Mouse (Mus musculus) left cerebral cortex, postnatal 10 days (tissue): ENCODE data around the gene Shc1. TPM values are rescaled to one million over a fixed set of nuclear protein-coding genes. Genes with fewer than 3 reads are reported as not detected.

Experiments used
- DNase-seq, 2 experiments: peaks; one replicate each; pipeline ENCODE4 v3.0.0; 2021 to 2022; ENCODE audit warnings: low spot score in 2 of 2, mixed read lengths in 1 of 2; ENCODE audit errors: extremely low spot score in 1 of 2
- intact Hi-C: fragments of 180-260 bp; cut with DNase I; formaldehyde crosslinking; loops from one replicate; pipeline ENCODE4 v1.15.1; 2025
- total RNA-seq, 2 experiments: library from RNA; stranded (reverse); gene quantifications; 2 replicates each; pipeline ENCODE4 v1.2.3; 2021

Gene Shc1
- total RNA-seq, 2 experiments from 2014 or later: 12.2 to 13.8 TPM

DNA sequence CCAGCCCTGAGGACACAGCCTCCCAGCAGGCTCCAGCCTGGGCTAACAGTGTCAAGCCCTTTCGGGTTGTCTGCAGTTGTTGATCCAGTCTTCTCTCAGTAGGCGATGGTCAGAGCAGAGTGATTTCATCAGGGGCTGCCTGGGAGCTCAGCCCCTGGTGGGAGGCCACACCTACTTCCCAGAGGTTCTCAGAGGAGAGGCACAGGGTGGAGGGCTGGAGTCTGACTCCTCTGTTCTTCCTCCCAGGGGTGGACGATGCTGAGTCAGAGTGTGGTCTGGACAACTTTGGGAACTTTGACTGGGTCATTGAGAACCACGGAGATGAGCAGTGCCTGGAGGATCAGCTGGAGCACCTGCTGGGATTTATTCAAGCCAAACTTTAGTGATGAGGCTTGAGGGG is 50.0 kb downstream of the Shc1 start:
- DNase-seq: no peak
- intact Hi-C loops: no loop called here

GRCm38 (mm10) chr3:89472280-89472679 is 54.0 kb downstream of the Shc1 start:
- intact Hi-C loops: no loop called here
- DNase-seq: no peak

DNA sequence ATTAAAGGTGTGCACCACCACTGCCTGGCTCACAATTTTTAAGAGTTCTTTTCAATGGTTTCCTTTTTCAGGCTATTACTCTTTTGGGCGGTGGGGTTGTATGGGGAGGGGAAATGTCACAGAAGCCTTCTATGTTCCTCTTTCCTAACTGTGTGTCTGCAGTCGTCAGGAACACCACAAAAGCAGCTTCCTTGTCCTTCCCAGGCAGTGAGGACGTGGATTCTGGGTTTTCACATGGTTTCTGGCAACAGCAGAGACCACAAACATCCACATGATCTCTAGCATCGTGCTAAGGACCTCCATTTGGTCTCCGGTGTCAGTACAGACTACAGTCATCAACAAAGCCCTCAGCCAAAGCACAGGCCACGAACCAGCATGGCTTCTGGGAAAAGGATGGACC is 55.6 kb downstream of the Shc1 start:
- DNase-seq: no peak
- intact Hi-C loops: no loop called here

DNA sequence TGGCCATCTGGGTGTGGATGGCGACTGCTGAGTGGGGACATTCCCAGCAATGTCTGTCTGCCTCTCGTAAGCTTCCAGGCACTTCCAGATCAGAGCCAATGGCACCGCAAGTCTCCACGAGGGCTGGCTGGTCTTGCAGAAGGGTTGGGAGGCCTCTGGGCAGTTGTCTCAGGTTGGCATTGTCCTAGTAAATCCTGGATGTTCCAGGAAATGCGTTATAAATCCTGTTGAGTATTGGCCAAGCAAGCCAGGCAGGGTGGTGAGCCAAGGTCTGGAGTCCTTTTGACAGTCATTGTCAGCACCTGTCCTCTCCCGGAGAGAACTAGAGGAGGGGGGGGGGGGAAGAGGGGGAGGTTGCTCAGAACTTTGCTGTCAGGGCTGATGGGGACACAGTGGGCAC is 60.8 kb downstream of the Shc1 start:
- no peak for DNase-seq
- intact Hi-C loops: no loop called here

Other genes starting within 250 kb of the Shc1 start
- 10 to 100 TPM; 80.5 to 81.1 TPM for gene Scamp3, start 241.0 kb upstream of the Shc1 start, total RNA-seq
- 10 to 100 TPM; 59.6 to 66.2 TPM for gene Fam189b, start 235.3 kb upstream of the Shc1 start, total RNA-seq
- 10 to 100 TPM; 66.2 to 68.0 TPM for gene Gba, start 215.5 kb upstream of the Shc1 start, total RNA-seq
- gene Thbs3, start 203.3 kb upstream of the Shc1 start, total RNA-seq: 10 to 100 TPM; 27.8 to 31.4 TPM
- 100 to 1,000 TPM in 1 of 2 experiments, 10 to 100 TPM in 1; 98.6 to 102 TPM for gene Mtx1, start 191.4 kb upstream of the Shc1 start, total RNA-seq
- 1 to 10 TPM in 1 of 2 experiments, under 1 TPM in 1; 0.58 to 1.8 TPM for gene Muc1, start 189.4 kb upstream of the Shc1 start, total RNA-seq
- 10 to 100 TPM; 72.1 to 92.1 TPM for gene Krtcap2, start 172.5 kb upstream of the Shc1 start, total RNA-seq
- 100 to 1,000 TPM; 112 to 118 TPM for gene Trim46, start 172.1 kb upstream of the Shc1 start, total RNA-seq
- gene Dpm3, start 159.1 kb upstream of the Shc1 start, total RNA-seq: 10 to 100 TPM; 47.1 to 51.1 TPM
- 10 to 100 TPM; 17.9 to 22.3 TPM for gene Slc50a1, start 147.9 kb upstream of the Shc1 start, total RNA-seq
- 1 to 10 TPM; 3.3 to 4.4 TPM for gene Efna1, start 137.3 kb upstream of the Shc1 start, total RNA-seq
- 10 to 100 TPM; 47.7 to 56.7 TPM for gene Efna3, start 95.5 kb upstream of the Shc1 start, total RNA-seq
- gene Efna4, start 80.4 kb upstream of the Shc1 start, total RNA-seq: 1 to 10 TPM in 1 of 2 experiments, under 1 TPM in 1; 0.34 to 1.1 TPM
- 10 to 100 TPM; 93.0 to 96.9 TPM for gene Adam15, start 68.4 kb upstream of the Shc1 start, total RNA-seq
- gene Dcst2, start 56.5 kb upstream of the Shc1 start, total RNA-seq: under 1 TPM; 0.39 to 0.41 TPM
- gene Dcst1, start 53.2 kb upstream of the Shc1 start, total RNA-seq: not detected
- gene Zbtb7b, start 23.7 kb upstream of the Shc1 start, total RNA-seq: 1 to 10 TPM; 6.9 TPM
- gene Lenep, start 15.7 kb upstream of the Shc1 start, total RNA-seq: not detected
- 10 to 100 TPM; 31.9 to 32.7 TPM for gene Flad1, start 6.6 kb upstream of the Shc1 start, total RNA-seq
- 1 to 10 TPM; 7.4 to 8.0 TPM for gene Cks1b, start 60 bp upstream of the Shc1 start, total RNA-seq
- gene Pygo2, start 11.8 kb downstream of the Shc1 start, total RNA-seq: 10 to 100 TPM; 46.0 to 50.6 TPM
- gene Pbxip1, start 18.3 kb downstream of the Shc1 start, total RNA-seq: 10 to 100 TPM; 32.8 to 33.8 TPM
- gene Pmvk, start 36.1 kb downstream of the Shc1 start, total RNA-seq: 10 to 100 TPM; 43.4 to 45.9 TPM
- gene Kcnn3, start 101.7 kb downstream of the Shc1 start, total RNA-seq: 10 to 100 TPM; 22.9 to 23.7 TPM